Comparison of ENCODE assay signal across 15 mouse cellular contexts in the genomic region with DNA sequence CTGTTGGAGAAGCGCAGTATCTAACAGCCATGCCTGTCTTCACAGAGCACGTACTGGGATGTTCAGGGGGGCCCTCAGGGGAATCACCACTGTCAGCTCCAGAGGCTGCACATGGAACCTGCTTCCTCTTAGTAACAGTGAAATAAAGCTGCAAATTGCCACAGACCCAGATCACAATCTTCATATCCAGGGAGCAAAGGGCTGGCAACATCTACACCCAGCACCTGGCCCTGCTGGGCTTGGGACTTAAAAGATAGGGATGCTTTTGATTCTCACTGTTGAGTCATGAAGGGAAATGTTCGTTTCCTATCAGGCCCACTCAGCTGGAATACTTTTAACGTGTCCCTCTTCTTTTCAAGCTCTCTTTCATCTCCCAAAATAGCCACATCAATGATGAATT.
"Had no signal": no experiment of that assay in that cellular context is flagged by ENCODE, and none has a peak within 500 bp of the region (broad histone marks: within the 10 kb centered on the region; RNA-seq: fewer than 3 reads in every experiment).

No protein-coding gene starts in this region.

- H3K4me2 ChIP-seq: limb, embryonic 12.5 days; liver, embryonic 15.5 days; lung, embryonic 14.5 days; neural tube, embryonic 15.5 days had no signal

- DNase-seq: kidney, adult 18-20 months; kidney, postnatal 10 days; lung, embryonic 14.5 days; lung, postnatal 10 days; lung, postnatal 4 days; midbrain, embryonic 14.5 days; right cerebral cortex, adult 18-20 months; right cerebral cortex, postnatal 25 days; thymus, postnatal 4 days had no signal

- H3K36me3 ChIP-seq: limb, embryonic 12.5 days; liver, embryonic 15.5 days; midbrain, embryonic 10.5 days; neural tube, embryonic 15.5 days had no signal

- H3K27me3 ChIP-seq: limb, embryonic 12.5 days; liver, embryonic 15.5 days; neural tube, embryonic 15.5 days had no signal

- H3K9me3 ChIP-seq: limb, embryonic 12.5 days; liver, embryonic 15.5 days; midbrain, embryonic 10.5 days; neural tube, embryonic 15.5 days had no signal

- H3K27ac ChIP-seq: limb, embryonic 12.5 days; liver, embryonic 15.5 days; midbrain, embryonic 10.5 days; neural tube, embryonic 15.5 days; stomach, postnatal 0 days had no signal

- H3K4me1 ChIP-seq: limb, embryonic 12.5 days had no signal

- H3K9ac ChIP-seq: limb, embryonic 12.5 days; liver, embryonic 15.5 days; lung, embryonic 14.5 days; neural tube, embryonic 15.5 days had no signal

- H3K4me3 ChIP-seq: limb, embryonic 12.5 days; liver, embryonic 15.5 days; midbrain, embryonic 10.5 days; myocyte; neural tube, embryonic 15.5 days had no signal
